Mouse (Mus musculus): Measurements from ENCODE around the gene Rpl9. TPM values are rescaled to one million over a fixed set of nuclear protein-coding genes. Genes with fewer than 3 reads are reported as not detected.
A peak's percentile ranks its signal among the peaks of the same experiment; 100 is the strongest.

Rpl9 gene
- total RNA-seq (2017): 2,495 and 3,028 TPM in 2 replicates

- peak; percentile 94 to 95 for ATAC-seq (replicated peaks in 1 of 2; ENCODE audit: insufficient read depth in 1 of 2, low FRiP score in 2 of 2, low TSS enrichment in 1 of 2, low read depth in 1 of 2, poor library complexity in 2 of 2, severe bottlenecking in 2 of 2)
Observed at GRCm38 (mm10) chr5:65390648-65391644, at the start of gene Rpl9, which contains the start of gene Lias. TSS of gene Rpl9 (minus strand) at chr5:65391444. TSS of gene Lias (plus strand) at chr5:65391497.

GRCm38 (mm10) chr5:65438041-65438440 lies 46.8 kb upstream of the Rpl9 start:
- no peak for ATAC-seq (replicated peaks in 1 of 2; ENCODE audit: insufficient read depth in 1 of 2, low FRiP score in 2 of 2, low TSS enrichment in 1 of 2, low read depth in 1 of 2, poor library complexity in 2 of 2, severe bottlenecking in 2 of 2)

GRCm38 (mm10) chr5:65435806-65436561 lies 44.7 kb upstream of the Rpl9 start, which contains the start of gene Ugdh:
TSS of gene Ugdh (minus strand) at chr5:65435949.
- ATAC-seq (replicated peaks in 1 of 2; ENCODE audit: insufficient read depth in 1 of 2, low FRiP score in 2 of 2, low TSS enrichment in 1 of 2, low read depth in 1 of 2, poor library complexity in 2 of 2, severe bottlenecking in 2 of 2): peak; percentile 96 to 98

- peak in 1 of 2 experiments; percentile 5; a peak in 1 of 4 replicates for ATAC-seq (replicated peaks in 1 of 2; ENCODE audit: insufficient read depth in 1 of 2, low FRiP score in 2 of 2, low TSS enrichment in 1 of 2, low read depth in 1 of 2, poor library complexity in 2 of 2, severe bottlenecking in 2 of 2)
Observed at GRCm38 (mm10) chr5:65435363-65435805, 44.1 kb upstream of the Rpl9 start.

- no peak for ATAC-seq (replicated peaks in 1 of 2; ENCODE audit: insufficient read depth in 1 of 2, low FRiP score in 2 of 2, low TSS enrichment in 1 of 2, low read depth in 1 of 2, poor library complexity in 2 of 2, severe bottlenecking in 2 of 2)
Observed at GRCm38 (mm10) chr5:65434471-65435362, 43.5 kb upstream of the Rpl9 start.

- ATAC-seq (replicated peaks in 1 of 2; ENCODE audit: insufficient read depth in 1 of 2, low FRiP score in 2 of 2, low TSS enrichment in 1 of 2, low read depth in 1 of 2, poor library complexity in 2 of 2, severe bottlenecking in 2 of 2): no peak
Observed at GRCm38 (mm10) chr5:65429441-65429840, 38.2 kb upstream of the Rpl9 start.

- ATAC-seq (replicated peaks in 1 of 2; ENCODE audit: insufficient read depth in 1 of 2, low FRiP score in 2 of 2, low TSS enrichment in 1 of 2, low read depth in 1 of 2, poor library complexity in 2 of 2, severe bottlenecking in 2 of 2): no peak
Observed at GRCm38 (mm10) chr5:65428321-65428720, 37.1 kb upstream of the Rpl9 start.

- no peak for ATAC-seq (replicated peaks in 1 of 2; ENCODE audit: insufficient read depth in 1 of 2, low FRiP score in 2 of 2, low TSS enrichment in 1 of 2, low read depth in 1 of 2, poor library complexity in 2 of 2, severe bottlenecking in 2 of 2)
Observed at GRCm38 (mm10) chr5:65425251-65425650, 34.0 kb upstream of the Rpl9 start.

- ATAC-seq (replicated peaks in 1 of 2; ENCODE audit: insufficient read depth in 1 of 2, low FRiP score in 2 of 2, low TSS enrichment in 1 of 2, low read depth in 1 of 2, poor library complexity in 2 of 2, severe bottlenecking in 2 of 2): no peak
Observed at GRCm38 (mm10) chr5:65424215-65424614, 33.0 kb upstream of the Rpl9 start.

- ATAC-seq (replicated peaks in 1 of 2; ENCODE audit: insufficient read depth in 1 of 2, low FRiP score in 2 of 2, low TSS enrichment in 1 of 2, low read depth in 1 of 2, poor library complexity in 2 of 2, severe bottlenecking in 2 of 2): no peak
Observed at GRCm38 (mm10) chr5:65422803-65423202, 31.6 kb upstream of the Rpl9 start.

GRCm38 (mm10) chr5:65420822-65421221 lies 29.6 kb upstream of the Rpl9 start:
- no peak for ATAC-seq (replicated peaks in 1 of 2; ENCODE audit: insufficient read depth in 1 of 2, low FRiP score in 2 of 2, low TSS enrichment in 1 of 2, low read depth in 1 of 2, poor library complexity in 2 of 2, severe bottlenecking in 2 of 2)

GRCm38 (mm10) chr5:65419136-65419535 lies 27.9 kb upstream of the Rpl9 start:
- no peak for ATAC-seq (replicated peaks in 1 of 2; ENCODE audit: insufficient read depth in 1 of 2, low FRiP score in 2 of 2, low TSS enrichment in 1 of 2, low read depth in 1 of 2, poor library complexity in 2 of 2, severe bottlenecking in 2 of 2)

- peak in 1 of 2 experiments; percentile 36; a peak in 1 of 4 replicates for ATAC-seq (replicated peaks in 1 of 2; ENCODE audit: insufficient read depth in 1 of 2, low FRiP score in 2 of 2, low TSS enrichment in 1 of 2, low read depth in 1 of 2, poor library complexity in 2 of 2, severe bottlenecking in 2 of 2)
Observed at GRCm38 (mm10) chr5:65415653-65416458, 24.6 kb upstream of the Rpl9 start.

GRCm38 (mm10) chr5:65407989-65408388 lies 16.7 kb upstream of the Rpl9 start:
- ATAC-seq (replicated peaks in 1 of 2; ENCODE audit: insufficient read depth in 1 of 2, low FRiP score in 2 of 2, low TSS enrichment in 1 of 2, low read depth in 1 of 2, poor library complexity in 2 of 2, severe bottlenecking in 2 of 2): no peak

GRCm38 (mm10) chr5:65401251-65401994 lies 10.2 kb upstream of the Rpl9 start:
- ATAC-seq (replicated peaks in 1 of 2; ENCODE audit: insufficient read depth in 1 of 2, low FRiP score in 2 of 2, low TSS enrichment in 1 of 2, low read depth in 1 of 2, poor library complexity in 2 of 2, severe bottlenecking in 2 of 2): peak; percentile 73 to 93

- ATAC-seq (replicated peaks in 1 of 2; ENCODE audit: insufficient read depth in 1 of 2, low FRiP score in 2 of 2, low TSS enrichment in 1 of 2, low read depth in 1 of 2, poor library complexity in 2 of 2, severe bottlenecking in 2 of 2): no peak
Observed at GRCm38 (mm10) chr5:65394425-65394824, 3.2 kb upstream of the Rpl9 start.
